Mouse (Mus musculus): ENCODE results near the gene Dppa1. TPM values are rescaled to one million over a fixed set of nuclear protein-coding genes. Genes with fewer than 3 reads are reported as not detected.
A peak's percentile ranks its signal among the peaks of the same experiment; 100 is the strongest.
"Not testable (repeated sequence)": the region's sequence is repeated elsewhere in the genome, so short reads cannot be mapped to it uniquely, and the experiment has no call there.

Gene Dppa1
- polyA plus RNA-seq, 1 experiment from 2014 or later, result not detected

- not testable (repeated sequence) for ATAC-seq (replicated peaks; ENCODE audit: low FRiP score); H3K4me2 ChIP-seq; H3K9me3 ChIP-seq (ENCODE audit: control insufficient read depth, low read length); H3K4me3 ChIP-seq (ENCODE audit: low read depth, low read length); H3K4me1 ChIP-seq (replicated peaks; ENCODE audit: control insufficient read depth, insufficient read depth, low read length); H3K27me3 ChIP-seq (replicated peaks; ENCODE audit: control insufficient read depth, insufficient read depth, low read length); H3K9ac ChIP-seq (ENCODE audit: low read depth, low read length); H3K36me3 ChIP-seq (ENCODE audit: control insufficient read depth, insufficient read depth, low read length); H3K27ac ChIP-seq (ENCODE audit: low read depth, low read length); DNase-seq (ENCODE audit: low spot score)
- 80% methylated on average over 4 of the region's 4 CpGs for WGBS
Observed at GRCm38 (mm10) chr11:46635516-46635915, 6.5 kb upstream of the Dppa1 start.

DNA sequence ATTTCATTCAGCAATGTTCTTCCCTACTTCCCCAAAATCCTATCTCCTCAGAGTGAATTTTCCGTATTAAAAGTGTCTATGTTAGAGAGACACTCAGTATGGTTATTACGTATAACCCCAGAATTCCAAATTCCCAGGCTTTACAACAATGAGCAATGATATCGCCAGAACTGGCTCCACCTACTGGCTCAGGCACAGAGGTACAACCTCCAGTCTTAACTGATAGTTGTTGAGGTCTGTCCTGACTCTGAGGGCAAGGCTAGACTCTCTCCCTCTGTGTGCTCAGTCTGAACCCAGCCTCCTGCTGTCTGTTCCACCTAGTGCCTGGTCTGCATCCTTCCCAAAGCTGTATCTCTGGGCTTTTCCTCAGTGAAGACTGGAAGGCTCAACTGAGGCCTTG is 2.6 kb upstream of the Dppa1 start:
- DNase-seq (ENCODE audit: low spot score) (no peak), ATAC-seq (replicated peaks; ENCODE audit: low FRiP score) (0 out of 2 replicates have a peak, but pooled peaks have one; percentile 53)
- no peak overlapping the region for H3K4me3 ChIP-seq (ENCODE audit: low read depth, low read length)
- H3K36me3 ChIP-seq (ENCODE audit: control insufficient read depth, insufficient read depth, low read length), result no peaks in the 10 kb centered on the region
- no peak overlapping the region for H3K9ac ChIP-seq (ENCODE audit: low read depth, low read length)
- H3K4me2 ChIP-seq, result no peak overlapping the region
- no peak overlapping the region for H3K27ac ChIP-seq (ENCODE audit: low read depth, low read length)
- no peaks in the 10 kb centered on the region for H3K4me1 ChIP-seq (replicated peaks; ENCODE audit: control insufficient read depth, insufficient read depth, low read length)
- 32% methylated on average over 3 of the region's 3 CpGs for WGBS
- H3K9me3 ChIP-seq (ENCODE audit: control insufficient read depth, low read length), result no peaks in the 10 kb centered on the region
- H3K27me3 ChIP-seq (replicated peaks; ENCODE audit: control insufficient read depth, insufficient read depth, low read length), result no peaks in the 10 kb centered on the region

- H3K27me3 ChIP-seq (replicated peaks; ENCODE audit: control insufficient read depth, insufficient read depth, low read length), result no peaks in the 10 kb centered on the region
- ATAC-seq (replicated peaks; ENCODE audit: low FRiP score) (no peak), DNase-seq (ENCODE audit: low spot score) (no peak)
- H3K27ac ChIP-seq (ENCODE audit: low read depth, low read length), result no peak overlapping the region
- no peaks in the 10 kb centered on the region for H3K36me3 ChIP-seq (ENCODE audit: control insufficient read depth, insufficient read depth, low read length)
- H3K4me3 ChIP-seq (ENCODE audit: low read depth, low read length), result no peak overlapping the region
- no peak overlapping the region for H3K4me2 ChIP-seq
- no peaks in the 10 kb centered on the region for H3K9me3 ChIP-seq (ENCODE audit: control insufficient read depth, low read length)
- no peaks in the 10 kb centered on the region for H3K4me1 ChIP-seq (replicated peaks; ENCODE audit: control insufficient read depth, insufficient read depth, low read length)
- no peak overlapping the region for H3K9ac ChIP-seq (ENCODE audit: low read depth, low read length)
- 68% methylated on average over 7 of the region's 7 CpGs for WGBS
Observed at GRCm38 (mm10) chr11:46620414-46621168, 8.5 kb downstream of the Dppa1 start.

- 77% methylated on average over 1 of the region's 1 CpGs for WGBS
- no peak overlapping the region for H3K4me2 ChIP-seq
- H3K36me3 ChIP-seq (ENCODE audit: control insufficient read depth, insufficient read depth, low read length), result no peaks in the 10 kb centered on the region
- no peak overlapping the region for H3K9ac ChIP-seq (ENCODE audit: low read depth, low read length)
- no peaks in the 10 kb centered on the region for H3K27me3 ChIP-seq (replicated peaks; ENCODE audit: control insufficient read depth, insufficient read depth, low read length)
- no peak for DNase-seq (ENCODE audit: low spot score)
- no peak overlapping the region for H3K27ac ChIP-seq (ENCODE audit: low read depth, low read length)
- no peaks in the 10 kb centered on the region for H3K9me3 ChIP-seq (ENCODE audit: control insufficient read depth, low read length)
- no peaks in the 10 kb centered on the region for H3K4me1 ChIP-seq (replicated peaks; ENCODE audit: control insufficient read depth, insufficient read depth, low read length)
- ATAC-seq (replicated peaks; ENCODE audit: low FRiP score), result no peak
- no peak overlapping the region for H3K4me3 ChIP-seq (ENCODE audit: low read depth, low read length)
Observed at GRCm38 (mm10) chr11:46619929-46620328, 9.1 kb downstream of the Dppa1 start.

DNA sequence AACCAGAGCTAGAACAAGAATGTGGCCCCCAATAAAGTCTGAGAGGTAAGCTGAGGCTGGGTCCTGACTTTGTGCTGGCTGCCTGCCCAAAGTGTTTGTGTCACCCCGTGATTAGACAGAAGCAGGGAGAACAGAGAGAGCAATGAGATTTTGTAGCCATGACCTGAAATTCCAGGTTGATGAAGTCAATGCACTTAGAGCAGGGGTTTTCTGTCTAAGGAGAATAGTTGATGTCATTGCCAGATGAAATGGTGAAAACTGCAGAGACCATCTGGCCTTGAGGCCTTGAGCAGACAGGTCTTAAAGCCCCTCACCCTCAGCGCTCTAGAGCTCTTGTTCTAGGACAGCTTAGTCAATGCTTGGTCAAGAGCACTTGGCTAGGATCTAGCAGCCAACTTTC is 36.6 kb downstream of the Dppa1 start:
- DNase-seq (ENCODE audit: low spot score) (no peak), ATAC-seq (replicated peaks; ENCODE audit: low FRiP score) (no peak)
- no peaks in the 10 kb centered on the region for H3K36me3 ChIP-seq (ENCODE audit: control insufficient read depth, insufficient read depth, low read length)
- no peaks in the 10 kb centered on the region for H3K9me3 ChIP-seq (ENCODE audit: control insufficient read depth, low read length)
- H3K4me3 ChIP-seq (ENCODE audit: low read depth, low read length), result no peak overlapping the region
- H3K4me1 ChIP-seq (replicated peaks; ENCODE audit: control insufficient read depth, insufficient read depth, low read length), result no peaks in the 10 kb centered on the region
- no peak overlapping the region for H3K4me2 ChIP-seq
- no peaks in the 10 kb centered on the region for H3K27me3 ChIP-seq (replicated peaks; ENCODE audit: control insufficient read depth, insufficient read depth, low read length)
- no peak overlapping the region for H3K27ac ChIP-seq (ENCODE audit: low read depth, low read length)
- WGBS, result 83% methylated on average over 2 of the region's 2 CpGs
- no peak overlapping the region for H3K9ac ChIP-seq (ENCODE audit: low read depth, low read length)

GRCm38 (mm10) chr11:46582741-46583140 is 46.3 kb downstream of the Dppa1 start:
- Histone ChIP-seq H3K4me2 (no peak overlapping the region), H3K4me3 (ENCODE audit: low read depth, low read length) (no peak overlapping the region), H3K27me3 (replicated peaks; ENCODE audit: control insufficient read depth, insufficient read depth, low read length) (no peaks in the 10 kb centered on the region), H3K9me3 (ENCODE audit: control insufficient read depth, low read length) (no peaks in the 10 kb centered on the region), H3K4me1 (replicated peaks; ENCODE audit: control insufficient read depth, insufficient read depth, low read length) (no peaks in the 10 kb centered on the region), H3K9ac (ENCODE audit: low read depth, low read length) (no peak overlapping the region), H3K36me3 (ENCODE audit: control insufficient read depth, insufficient read depth, low read length) (no peaks in the 10 kb centered on the region), H3K27ac (ENCODE audit: low read depth, low read length) (no peak overlapping the region)
- WGBS, result 67% methylated on average over 5 of the region's 5 CpGs
- DNase-seq (ENCODE audit: low spot score), result no peak
- ATAC-seq (replicated peaks; ENCODE audit: low FRiP score), result peak; percentile 15; the same call in 1 of the 2 replicates

- no peak overlapping the region for H3K4me3 ChIP-seq (ENCODE audit: low read depth, low read length)
- H3K27me3 ChIP-seq (replicated peaks; ENCODE audit: control insufficient read depth, insufficient read depth, low read length), result no peaks in the 10 kb centered on the region
- H3K27ac ChIP-seq (ENCODE audit: low read depth, low read length), result no peak overlapping the region
- no peak; the same call in 1 of the 2 replicates for ATAC-seq (replicated peaks; ENCODE audit: low FRiP score)
- no peak overlapping the region for H3K4me2 ChIP-seq
- no peak overlapping the region for H3K9ac ChIP-seq (ENCODE audit: low read depth, low read length)
- no peaks in the 10 kb centered on the region for H3K9me3 ChIP-seq (ENCODE audit: control insufficient read depth, low read length)
- H3K4me1 ChIP-seq (replicated peaks; ENCODE audit: control insufficient read depth, insufficient read depth, low read length), result no peaks in the 10 kb centered on the region
- no peak for DNase-seq (ENCODE audit: low spot score)
- 60% methylated on average over 3 of the region's 3 CpGs for WGBS
- no peaks in the 10 kb centered on the region for H3K36me3 ChIP-seq (ENCODE audit: control insufficient read depth, insufficient read depth, low read length)
Observed at GRCm38 (mm10) chr11:46580428-46580827, 48.6 kb downstream of the Dppa1 start.

GRCm38 (mm10) chr11:46578771-46579281 is 50.2 kb downstream of the Dppa1 start:
- Histone ChIP-seq H3K27ac (ENCODE audit: low read depth, low read length) (no peak overlapping the region), H3K4me1 (replicated peaks; ENCODE audit: control insufficient read depth, insufficient read depth, low read length) (no peaks in the 10 kb centered on the region), H3K27me3 (replicated peaks; ENCODE audit: control insufficient read depth, insufficient read depth, low read length) (no peaks in the 10 kb centered on the region), H3K36me3 (ENCODE audit: control insufficient read depth, insufficient read depth, low read length) (no peaks in the 10 kb centered on the region), H3K4me3 (ENCODE audit: low read depth, low read length) (no peak overlapping the region), H3K9ac (ENCODE audit: low read depth, low read length) (no peak overlapping the region), H3K4me2 (no peak overlapping the region), H3K9me3 (ENCODE audit: control insufficient read depth, low read length) (no peaks in the 10 kb centered on the region)
- DNase-seq (ENCODE audit: low spot score) (no peak), ATAC-seq (replicated peaks; ENCODE audit: low FRiP score) (no peak)
- WGBS, result 63% methylated on average over 5 of the region's 5 CpGs

DNA sequence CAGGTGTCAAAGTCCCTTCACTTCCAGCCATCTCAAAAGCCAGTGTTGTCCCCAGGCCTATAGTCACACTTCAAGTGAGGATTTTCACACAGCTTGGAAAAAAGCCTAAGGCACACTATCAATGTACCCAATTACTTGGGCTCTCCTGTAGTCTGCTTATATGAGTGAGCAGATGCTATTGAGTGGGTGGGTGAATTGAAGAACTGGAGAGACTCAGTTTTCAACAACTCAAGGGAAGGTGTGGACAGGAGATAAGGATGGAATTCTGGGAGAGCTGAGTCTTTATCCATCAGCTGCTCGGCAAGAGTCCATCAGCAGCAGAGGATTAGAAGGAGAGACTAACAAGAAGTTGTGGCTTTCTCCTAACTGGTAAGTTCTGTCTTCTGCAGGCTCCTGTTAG is 57.7 kb downstream of the Dppa1 start, which contains the start of gene BC053393:
TSS of gene BC053393 (plus strand) at position 210 of the 400 bp plus-strand sequence.
- Histone ChIP-seq H3K27me3 (replicated peaks; ENCODE audit: control insufficient read depth, insufficient read depth, low read length) (no peaks in the 10 kb centered on the region), H3K9ac (ENCODE audit: low read depth, low read length) (no peak within 1 kb of the TSS), H3K27ac (ENCODE audit: low read depth, low read length) (no peak within 1 kb of the TSS), H3K4me3 (ENCODE audit: low read depth, low read length) (no peak within 1 kb of the TSS), H3K36me3 (ENCODE audit: control insufficient read depth, insufficient read depth, low read length) (no peaks in the 10 kb centered on the region), H3K4me1 (replicated peaks; ENCODE audit: control insufficient read depth, insufficient read depth, low read length) (no peaks in the 10 kb centered on the region), H3K9me3 (ENCODE audit: control insufficient read depth, low read length) (no peaks in the 10 kb centered on the region), H3K4me2 (no peak within 1 kb of the TSS)
- DNase-seq (ENCODE audit: low spot score) (no peak), ATAC-seq (replicated peaks; ENCODE audit: low FRiP score) (no peak)
- WGBS, result 44% methylated on average over 1 of the region's 1 CpGs
